Mouse (Mus musculus) kidney, embryonic 16.5 days (tissue): ENCODE measurements at regions not wholly inside any gene's neighbourhood (a gene's known extent, or its start where the extent isn't known, plus 50 kb on each side); places are given as distances from the start of the nearest gene placed in this dataset.

Source experiments
- ATAC-seq: fragments of 200-750 bp; cut with Nextera tagmentation; 2 replicates; pipeline ENCODE4 v1.8.0; 2017; ENCODE audit warnings: moderate TSS enrichment; ENCODE audit not compliant: low FRiP score, low TSS enrichment
- H3K27ac ChIP-seq: fragments of 300-500 bp; sonication (generic); 2 replicates; pipeline ENCODE4 v1.5.1; 2014; ENCODE audit warnings: low read length
- H3K27me3 ChIP-seq: fragments of 300-500 bp; sonication (generic); 2 replicates; pipeline ENCODE4 v1.6.1; 2014; ENCODE audit warnings: low read length, control low read depth, mixed read lengths; ENCODE audit not compliant: insufficient read depth
- H3K36me3 ChIP-seq: fragments of 300-500 bp; sonication (generic); 2 replicates; pipeline ENCODE4 v1.6.1; 2014; ENCODE audit warnings: low read length, control low read depth, mixed read lengths; ENCODE audit not compliant: insufficient read depth
- H3K4me1 ChIP-seq: fragments of 300-500 bp; sonication (generic); 2 replicates; pipeline ENCODE4 v1.6.1; 2014; ENCODE audit warnings: low read length, control low read depth, mixed read lengths; ENCODE audit not compliant: insufficient read depth
- H3K4me2 ChIP-seq: fragments of 300-500 bp; sonication (generic); replicated peaks from 2 replicates; pipeline ENCODE4 v1.6.1; 2014; ENCODE audit warnings: low read depth, low read length
- H3K4me3 ChIP-seq: fragments of 300-500 bp; sonication (generic); 2 replicates; pipeline ENCODE4 v1.5.1; 2014; ENCODE audit warnings: mild to moderate bottlenecking, low read length
- H3K9ac ChIP-seq: fragments of 300-500 bp; sonication (generic); replicated peaks from 2 replicates; pipeline ENCODE4 v1.6.1; 2014; ENCODE audit warnings: low read length
- H3K9me3 ChIP-seq: fragments of 300-500 bp; sonication (generic); 2 replicates; pipeline ENCODE4 v1.6.1; 2016; ENCODE audit warnings: low read length, control low read depth
- WGBS: fragments of 180-500 bp; shearing (Covaris S2); extraction: QIAGEN DNeasy Blood & Tissue Kit; methylation state at CpG from one replicate; pipeline ENCODE4 v1.1.7; 2014; 5-methylcytosine and 5-hydroxymethylcytosine counted together

DNA sequence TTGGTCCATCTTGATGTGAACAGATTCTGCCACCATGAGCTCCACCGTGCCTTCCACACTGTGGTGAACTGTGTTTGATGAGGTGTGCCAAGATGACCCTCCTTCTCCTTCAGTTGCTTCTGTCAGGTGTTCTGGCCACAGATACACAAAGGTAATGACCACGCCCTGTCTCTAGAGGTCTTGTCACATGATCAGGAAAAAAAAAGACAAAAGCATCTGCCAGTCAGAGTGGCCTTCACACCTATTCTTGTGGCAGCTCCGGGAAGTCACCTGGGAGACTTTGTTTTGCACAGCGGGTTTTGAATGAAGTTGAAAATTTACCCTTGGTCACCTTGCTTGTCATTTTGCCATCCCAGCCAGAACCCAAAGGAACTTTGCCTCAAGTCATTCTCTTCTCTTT, 242.5 kb upstream of the 4931429L15Rik start:
- Histone ChIP-seq H3K4me3 (no peak overlapping the region), H3K36me3 (no peaks in the 10 kb centered on the region), H3K4me2 (no peak overlapping the region), H3K9me3 (no peaks in the 10 kb centered on the region), H3K9ac (no peak overlapping the region), H3K27ac (no peak overlapping the region), H3K4me1 (no peaks in the 10 kb centered on the region), H3K27me3 (no peaks in the 10 kb centered on the region)
- ATAC-seq = no peak
- WGBS = 90% methylated on average over 4 of the region's 4 CpGs

- Histone ChIP-seq H3K9ac (no peak overlapping the region), H3K4me2 (no peak overlapping the region), H3K27me3 (no peaks in the 10 kb centered on the region), H3K9me3 (0 out of 2 replicates have a peak, but pooled peaks cover 5% of the 10 kb centered on the region), H3K27ac (no peak overlapping the region), H3K4me3 (no peak overlapping the region), H3K36me3 (no peaks in the 10 kb centered on the region), H3K4me1 (no peaks in the 10 kb centered on the region)
- no peak for ATAC-seq
- WGBS = 89% methylated on average over 5 of the region's 5 CpGs
Measured at GRCm38 (mm10) chr9:46558481-46558880, 238.7 kb upstream of the 4931429L15Rik start.

DNA sequence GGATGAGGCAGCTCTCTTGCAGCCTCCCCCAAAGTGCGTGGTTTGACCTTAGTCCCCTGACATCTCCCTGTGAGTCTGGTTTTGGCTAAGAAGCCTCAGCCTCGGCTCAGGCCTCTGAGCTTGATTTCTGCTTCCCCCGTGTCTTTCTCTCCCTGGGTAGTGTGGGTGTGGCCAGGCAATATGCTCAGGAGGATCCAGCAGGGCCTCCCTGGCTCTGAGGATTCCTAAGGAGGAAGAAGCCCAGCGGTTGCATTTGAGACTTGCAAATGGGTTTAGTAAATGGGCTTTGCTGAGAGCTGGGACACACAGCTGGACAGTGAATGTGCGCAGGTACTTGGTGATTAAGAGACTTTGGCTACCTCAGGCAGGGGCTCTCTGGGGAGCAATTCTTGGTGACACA, 238.0 kb upstream of the 4931429L15Rik start:
- no peaks in the 10 kb centered on the region for H3K36me3 ChIP-seq
- H3K27ac ChIP-seq = no peak overlapping the region
- H3K9ac ChIP-seq = no peak overlapping the region
- no peaks in the 10 kb centered on the region for H3K4me1 ChIP-seq
- H3K9me3 ChIP-seq = 0 out of 2 replicates have a peak, but pooled peaks cover 5% of the 10 kb centered on the region
- no peak for ATAC-seq
- no peaks in the 10 kb centered on the region for H3K27me3 ChIP-seq
- no peak overlapping the region for H3K4me2 ChIP-seq
- WGBS = 42% methylated on average over 5 of the region's 5 CpGs
- H3K4me3 ChIP-seq = no peak overlapping the region

DNA sequence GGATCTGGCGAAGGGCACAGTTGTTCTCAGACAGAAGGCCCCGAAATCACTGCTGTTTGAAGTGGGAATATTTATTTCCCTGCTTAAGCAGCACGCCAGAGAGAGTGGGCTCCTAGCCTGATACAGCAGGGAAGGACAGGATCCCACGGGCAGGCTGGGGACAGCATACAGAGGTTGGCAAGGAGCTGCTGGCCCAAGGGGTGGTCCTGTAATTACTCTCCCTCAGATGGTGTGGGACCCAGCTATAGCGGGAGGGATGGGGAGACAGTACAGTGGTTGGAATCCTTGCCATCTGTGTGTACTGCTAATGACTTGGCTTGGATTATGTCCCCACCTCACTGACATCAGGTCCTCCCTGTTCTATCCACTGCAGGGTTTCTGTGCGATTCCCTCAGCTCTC, 235.4 kb upstream of the 4931429L15Rik start:
- no peaks in the 10 kb centered on the region for H3K27me3 ChIP-seq
- H3K9me3 ChIP-seq = 0 out of 2 replicates have a peak, but pooled peaks cover 5% of the 10 kb centered on the region
- no peak overlapping the region for H3K4me2 ChIP-seq
- ATAC-seq = no peak
- H3K4me3 ChIP-seq = no peak overlapping the region
- no peaks in the 10 kb centered on the region for H3K4me1 ChIP-seq
- H3K9ac ChIP-seq = no peak overlapping the region
- 57% methylated on average over 6 of the region's 6 CpGs for WGBS
- no peaks in the 10 kb centered on the region for H3K36me3 ChIP-seq
- H3K27ac ChIP-seq = no peak overlapping the region

GRCm38 (mm10) chr9:46554586-46555152, 234.9 kb upstream of the 4931429L15Rik start:
- Histone ChIP-seq H3K4me1 (no peaks in the 10 kb centered on the region), H3K27me3 (no peaks in the 10 kb centered on the region), H3K36me3 (no peaks in the 10 kb centered on the region), H3K9ac (no peak overlapping the region), H3K4me2 (no peak overlapping the region), H3K27ac (no peak overlapping the region), H3K4me3 (no peak overlapping the region), H3K9me3 (0 out of 2 replicates have a peak, but pooled peaks cover 5% of the 10 kb centered on the region)
- no peak for ATAC-seq
- 89% methylated on average over 6 of the region's 6 CpGs for WGBS

DNA sequence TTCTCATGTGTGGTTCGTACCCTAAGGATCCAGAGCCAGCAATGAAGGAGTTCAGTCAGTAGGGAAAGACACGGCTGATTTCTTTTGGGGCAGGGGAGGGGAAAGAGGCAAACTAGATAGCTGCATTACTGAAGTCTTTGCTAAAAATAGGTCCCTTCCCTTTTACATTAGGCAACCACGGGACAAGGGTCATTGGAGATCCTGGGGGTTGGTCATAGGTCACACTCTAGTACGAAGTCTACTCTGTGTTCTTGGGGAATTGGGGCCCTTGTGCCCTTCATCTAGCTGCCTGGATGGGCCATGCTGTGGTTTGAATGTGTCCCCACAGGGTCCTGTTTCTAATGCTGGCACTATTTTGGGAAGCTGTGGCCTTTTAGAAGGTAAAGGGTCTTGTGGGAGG, 229.6 kb upstream of the 4931429L15Rik start:
- Histone ChIP-seq H3K27ac (no peak overlapping the region), H3K4me2 (no peak overlapping the region), H3K9me3 (no peaks in the 10 kb centered on the region), H3K4me3 (no peak overlapping the region), H3K4me1 (no peaks in the 10 kb centered on the region), H3K9ac (no peak overlapping the region), H3K36me3 (no peaks in the 10 kb centered on the region), H3K27me3 (no peaks in the 10 kb centered on the region)
- ATAC-seq = no peak
- WGBS = 52% methylated on average over 4 of the region's 4 CpGs

- Histone ChIP-seq H3K9ac (no peak overlapping the region), H3K27me3 (no peaks in the 10 kb centered on the region), H3K4me3 (no peak overlapping the region), H3K27ac (no peak overlapping the region), H3K36me3 (no peaks in the 10 kb centered on the region), H3K4me2 (no peak overlapping the region), H3K9me3 (no peaks in the 10 kb centered on the region), H3K4me1 (no peaks in the 10 kb centered on the region)
- WGBS = 78% methylated on average over 3 of the region's 3 CpGs
- no peak for ATAC-seq
Measured at GRCm38 (mm10) chr9:46544326-46544725, 224.5 kb upstream of the 4931429L15Rik start.

GRCm38 (mm10) chr9:46541001-46541400, 221.2 kb upstream of the 4931429L15Rik start:
- no peak overlapping the region for H3K27ac ChIP-seq
- H3K27me3 ChIP-seq = no peaks in the 10 kb centered on the region
- H3K36me3 ChIP-seq = no peaks in the 10 kb centered on the region
- H3K4me1 ChIP-seq = no peaks in the 10 kb centered on the region
- H3K9ac ChIP-seq = no peak overlapping the region
- WGBS = 56% methylated on average over 2 of the region's 2 CpGs
- H3K4me2 ChIP-seq = no peak overlapping the region
- no peaks in the 10 kb centered on the region for H3K9me3 ChIP-seq
- ATAC-seq = no peak
- H3K4me3 ChIP-seq = no peak overlapping the region

- no peak overlapping the region for H3K9ac ChIP-seq
- 45% methylated on average over 4 of the region's 4 CpGs for WGBS
Measured at GRCm38 (mm10) chr9:46538616-46539015, 218.8 kb upstream of the 4931429L15Rik start.

GRCm38 (mm10) chr9:46516401-46517130, 196.8 kb upstream of the 4931429L15Rik start:
- no peak for ATAC-seq
- WGBS = 70% methylated on average over 20 of the region's 20 CpGs
- Histone ChIP-seq H3K9ac (no peak overlapping the region), H3K27me3 (no peaks in the 10 kb centered on the region), H3K9me3 (no peaks in the 10 kb centered on the region), H3K4me2 (no peak overlapping the region), H3K36me3 (no peaks in the 10 kb centered on the region), H3K4me1 (no peaks in the 10 kb centered on the region), H3K4me3 (no peak overlapping the region), H3K27ac (no peak overlapping the region)

More at GRCm38 (mm10) chr9:46538616-46539015, 218.8 kb upstream of the 4931429L15Rik start:
- no peak overlapping the region for H3K4me3 ChIP-seq
- no peak for ATAC-seq
- no peak overlapping the region for H3K27ac ChIP-seq
- no peaks in the 10 kb centered on the region for H3K4me1 ChIP-seq
- no peak overlapping the region for H3K4me2 ChIP-seq
- H3K27me3 ChIP-seq = no peaks in the 10 kb centered on the region
- no peaks in the 10 kb centered on the region for H3K36me3 ChIP-seq
- H3K9me3 ChIP-seq = no peaks in the 10 kb centered on the region
